Mouse (Mus musculus) lung, adult 18-20 months (tissue): ENCODE measurements around the gene Rpgrip1.

Experiments
- DNase-seq, 2 experiments: peaks; one replicate each; pipeline ENCODE4 v3.0.0; 2022; ENCODE audit warnings: mixed read lengths in 2 of 2

Rpgrip1 gene

GRCm38 (mm10) chr14:52198141-52198540, 87.6 kb downstream of the Rpgrip1 start:
- DNase-seq, result no peak

GRCm38 (mm10) chr14:52199412-52199811, 88.9 kb downstream of the Rpgrip1 start:
- DNase-seq, result no peak
